Mouse (Mus musculus): ENCODE results near the gene Suclg2.

Suclg2 gene

GRCm38 (mm10) chr6:95573035-95573759, 145.4 kb downstream of the Suclg2 start:
- in situ Hi-C loops (cut with MboI, MseI), result no loop called here

DNA sequence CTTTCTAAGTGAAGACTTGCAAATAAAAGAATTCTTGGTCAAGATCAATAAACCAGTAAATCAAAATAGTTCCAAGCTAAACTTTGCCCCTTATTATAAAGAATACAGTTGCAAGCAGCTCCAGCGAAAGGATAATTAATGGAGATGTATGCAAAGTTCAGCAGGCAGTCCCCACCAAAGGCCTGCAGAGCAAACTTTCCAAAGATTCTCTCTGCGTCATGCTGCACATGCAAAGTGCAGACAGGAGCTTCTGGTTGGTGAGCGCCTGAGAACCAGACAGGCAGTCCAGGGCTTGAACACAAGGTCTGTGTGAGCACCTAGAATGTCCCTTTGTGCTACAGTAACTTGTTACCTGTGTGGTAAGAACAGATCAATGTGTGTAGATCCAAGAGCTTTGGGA, 147.0 kb downstream of the Suclg2 start:
- in situ Hi-C loops (cut with MboI, MseI), result no loop called here

- in situ Hi-C loops (cut with MboI, MseI), result no loop called here
These were observed 155.1 kb downstream of the Suclg2 start for GRCm38 (mm10) chr6:95563355-95564009.

DNA sequence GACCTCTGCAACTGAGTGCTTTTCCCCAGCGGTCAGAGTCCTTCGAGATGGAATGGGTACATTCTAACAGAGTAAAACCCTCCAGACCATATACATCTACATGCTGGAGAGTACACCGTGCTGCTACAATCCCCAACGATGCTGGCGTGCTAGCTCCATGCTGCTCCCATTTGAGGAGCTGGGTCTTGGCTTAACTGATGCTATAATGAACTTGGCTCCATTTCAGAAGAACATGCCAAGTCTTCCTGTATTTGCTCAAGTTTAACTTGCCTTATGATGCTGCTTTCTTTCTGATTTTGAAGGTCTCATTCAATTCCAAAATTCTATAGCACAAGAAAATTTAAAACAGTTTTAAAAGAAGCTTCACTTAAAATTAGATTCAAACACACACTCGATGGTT, 162.3 kb downstream of the Suclg2 start:
- in situ Hi-C loops (cut with MboI, MseI), result no loop called here

DNA sequence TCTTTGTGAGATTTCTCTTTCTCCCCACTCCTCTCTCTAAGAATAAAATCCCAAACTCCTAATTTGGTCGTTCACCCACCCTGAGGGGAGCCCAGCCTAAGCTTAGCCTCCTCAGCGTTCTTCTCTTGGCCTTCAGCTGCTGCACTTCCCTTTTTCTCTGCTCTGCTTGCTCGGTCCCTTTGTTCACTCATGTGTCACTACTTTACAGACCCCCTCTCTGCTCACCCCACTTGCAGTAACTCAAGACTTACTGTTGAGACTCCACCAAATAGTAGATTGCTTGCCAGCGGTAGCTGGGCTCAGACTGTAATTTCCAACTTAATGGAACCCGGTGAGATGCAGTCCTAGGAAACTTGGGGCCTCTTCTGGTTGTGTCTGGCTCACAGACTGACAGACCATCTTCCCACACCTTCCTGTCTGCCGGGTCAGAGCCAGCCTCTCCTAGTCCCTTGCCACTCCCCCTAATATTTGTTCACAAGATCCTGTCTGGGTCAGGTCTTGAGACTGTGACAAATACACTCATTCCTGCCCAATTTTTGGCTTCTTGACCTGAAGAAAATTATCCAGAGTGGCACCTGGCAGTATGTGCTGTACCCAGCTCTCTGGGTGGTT, 166.2 kb downstream of the Suclg2 start:
- in situ Hi-C loops (cut with MboI, MseI), result no loop called here

DNA sequence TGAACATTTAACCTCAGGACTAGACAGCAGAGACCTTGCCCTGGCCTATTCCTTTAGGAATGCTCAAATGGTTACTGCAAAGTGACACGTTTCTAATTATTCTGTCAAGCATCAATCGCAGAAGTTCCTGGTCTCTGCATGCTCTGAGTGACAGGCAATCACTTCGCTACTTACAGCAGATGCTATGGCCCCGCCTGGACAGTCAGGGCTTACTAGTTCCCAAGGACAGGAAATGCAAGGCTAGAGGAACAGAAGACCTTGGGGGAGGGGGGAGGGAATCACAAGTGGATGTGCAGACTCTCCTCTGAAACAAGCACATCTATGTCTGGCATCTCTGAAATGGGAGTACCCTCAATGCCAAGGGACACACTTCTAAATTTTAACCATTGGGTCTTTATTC, 167.6 kb downstream of the Suclg2 start:
- in situ Hi-C loops (cut with MboI, MseI), result no loop called here

- in situ Hi-C loops (cut with MboI, MseI), result no loop called here
These were observed 172.3 kb downstream of the Suclg2 start for GRCm38 (mm10) chr6:95546189-95546832.

GRCm38 (mm10) chr6:95545714-95546113, 172.9 kb downstream of the Suclg2 start:
- in situ Hi-C loops (cut with MboI, MseI), result no loop called here

- in situ Hi-C loops (cut with MboI, MseI), result no loop called here
These were observed 173.3 kb downstream of the Suclg2 start for GRCm38 (mm10) chr6:95545296-95545695.

GRCm38 (mm10) chr6:95535191-95535590, 183.4 kb downstream of the Suclg2 start:
- in situ Hi-C loops (cut with MboI, MseI), result no loop called here

- in situ Hi-C loops (cut with MboI, MseI), result no loop called here
These were observed 198.8 kb downstream of the Suclg2 start for GRCm38 (mm10) chr6:95519846-95520245.

GRCm38 (mm10) chr6:95518406-95518805, 200.2 kb downstream of the Suclg2 start:
- in situ Hi-C loops (cut with MboI, MseI), result no loop called here

- in situ Hi-C loops (cut with MboI, MseI), result no loop called here
These were observed 202.9 kb downstream of the Suclg2 start for GRCm38 (mm10) chr6:95515721-95516120.

- in situ Hi-C loops (cut with MboI, MseI), result no loop called here
These were observed 203.9 kb downstream of the Suclg2 start for GRCm38 (mm10) chr6:95514726-95515125.

DNA sequence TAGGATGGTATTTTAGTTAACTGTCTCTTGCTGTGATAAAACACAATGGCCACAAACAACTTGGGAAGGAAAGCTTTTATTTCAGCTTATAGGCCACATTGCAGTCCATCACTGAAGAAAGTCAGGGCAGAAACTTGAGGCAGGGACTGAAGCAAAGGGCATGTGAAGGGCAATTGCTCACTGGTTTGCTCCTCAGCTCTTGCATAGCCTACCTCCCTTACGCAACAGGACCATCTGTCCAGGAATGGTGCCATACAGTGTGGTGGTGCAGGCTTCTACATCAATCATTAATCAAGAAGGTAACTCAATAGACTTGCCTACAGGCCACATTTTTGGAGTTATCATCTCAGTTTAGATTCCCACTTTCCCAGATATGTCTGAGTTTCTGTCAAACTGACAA, 206.9 kb downstream of the Suclg2 start:
- in situ Hi-C loops (cut with MboI, MseI), result no loop called here

- in situ Hi-C loops (cut with MboI, MseI), result no loop called here
These were observed 217.8 kb downstream of the Suclg2 start for GRCm38 (mm10) chr6:95500771-95501170.

DNA sequence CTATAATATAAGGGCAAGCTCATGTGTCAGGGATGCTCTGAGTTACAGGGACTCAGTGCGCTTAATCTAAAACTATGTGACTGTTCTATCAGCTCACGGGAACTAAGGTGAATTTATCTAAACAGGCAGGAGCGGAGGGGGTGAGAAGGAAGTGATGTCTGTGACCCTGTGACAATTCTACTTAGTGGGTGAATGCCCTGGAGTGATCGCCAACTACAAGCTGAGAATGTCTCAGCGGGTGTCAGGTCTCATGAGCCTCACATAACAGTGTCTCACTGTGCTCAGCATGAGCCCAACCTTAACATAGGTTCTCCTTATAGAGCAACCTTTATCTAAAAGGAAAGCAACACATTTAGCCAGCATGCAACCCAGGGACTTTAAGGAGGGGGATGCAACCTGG, 219.0 kb downstream of the Suclg2 start:
- in situ Hi-C loops (cut with MboI, MseI), result no loop called here

DNA sequence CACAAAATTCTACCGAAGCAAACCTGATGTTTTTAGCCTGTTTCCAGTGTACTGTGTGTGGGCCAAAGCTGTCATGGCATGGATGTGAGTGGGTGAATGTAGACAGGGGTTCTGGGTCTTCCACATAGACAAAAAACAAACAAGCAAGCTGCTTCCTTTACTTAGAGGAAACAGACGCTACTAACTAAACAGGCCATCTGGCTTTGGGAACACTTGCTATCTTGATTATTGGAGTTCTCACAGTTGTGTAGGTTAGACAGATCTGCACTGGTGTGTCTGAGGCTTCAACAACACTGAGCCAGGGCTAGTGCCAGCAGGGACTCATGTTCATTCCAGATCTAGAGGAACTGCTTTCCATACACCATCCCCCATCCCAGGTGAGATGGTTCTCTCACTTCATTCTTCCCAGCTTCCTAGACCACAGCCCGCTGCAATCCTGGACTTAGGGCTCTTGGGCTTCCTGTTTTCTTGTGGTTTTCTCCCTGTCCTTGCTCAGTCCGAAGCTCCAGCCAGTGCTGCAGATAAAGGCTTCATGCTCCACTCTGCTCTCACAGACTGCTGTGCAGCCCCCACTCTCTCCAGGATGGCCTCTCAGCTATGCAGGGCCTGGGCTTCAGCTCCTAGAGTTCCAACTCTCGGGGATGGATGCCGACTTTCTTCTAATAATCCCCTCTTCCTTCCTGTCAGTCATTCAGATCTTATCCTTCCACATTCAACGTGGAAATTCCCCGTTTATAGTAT, 226.2 kb downstream of the Suclg2 start:
- in situ Hi-C loops (cut with MboI, MseI), result no loop called here

DNA sequence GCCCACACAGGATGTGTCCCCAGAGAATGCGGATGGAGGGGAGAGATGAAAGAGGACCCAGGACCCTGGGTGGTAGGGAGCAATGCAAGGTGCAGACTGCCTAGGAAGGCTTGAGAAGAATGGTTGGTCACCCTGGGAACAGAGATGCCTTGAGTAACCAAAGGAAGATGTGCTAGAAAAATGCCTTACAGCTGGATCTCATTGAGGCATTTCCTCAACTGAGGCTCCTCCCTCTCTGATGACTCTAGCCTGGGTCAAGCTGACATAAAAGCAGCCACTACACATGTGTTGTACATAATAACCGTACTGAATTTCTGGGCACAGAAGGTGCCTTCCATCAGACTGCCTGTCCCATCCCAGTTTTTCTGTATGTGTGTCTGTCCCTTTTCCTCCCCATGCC, 227.6 kb downstream of the Suclg2 start:
- in situ Hi-C loops (cut with MboI, MseI), result no loop called here

DNA sequence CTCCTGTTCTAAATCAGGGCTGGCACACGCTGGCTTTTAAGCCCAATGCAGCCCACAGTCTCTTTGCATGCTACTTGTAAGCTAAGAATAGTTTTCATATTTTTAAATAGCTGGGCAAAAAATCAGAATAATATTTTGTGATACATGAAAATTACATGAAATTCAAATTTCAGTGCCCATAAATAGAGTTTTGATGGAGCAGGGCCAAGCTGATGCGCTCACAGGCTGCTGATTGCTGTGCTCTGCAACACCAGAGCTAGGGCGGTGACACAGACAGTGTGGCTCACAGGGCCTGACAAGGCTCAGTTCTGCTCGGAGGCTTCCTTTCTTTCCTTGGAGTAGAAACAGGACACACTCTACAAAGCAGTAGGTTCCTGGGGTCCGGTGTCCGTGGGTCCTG, 232.8 kb downstream of the Suclg2 start:
- in situ Hi-C loops (cut with MboI, MseI), result no loop called here

DNA sequence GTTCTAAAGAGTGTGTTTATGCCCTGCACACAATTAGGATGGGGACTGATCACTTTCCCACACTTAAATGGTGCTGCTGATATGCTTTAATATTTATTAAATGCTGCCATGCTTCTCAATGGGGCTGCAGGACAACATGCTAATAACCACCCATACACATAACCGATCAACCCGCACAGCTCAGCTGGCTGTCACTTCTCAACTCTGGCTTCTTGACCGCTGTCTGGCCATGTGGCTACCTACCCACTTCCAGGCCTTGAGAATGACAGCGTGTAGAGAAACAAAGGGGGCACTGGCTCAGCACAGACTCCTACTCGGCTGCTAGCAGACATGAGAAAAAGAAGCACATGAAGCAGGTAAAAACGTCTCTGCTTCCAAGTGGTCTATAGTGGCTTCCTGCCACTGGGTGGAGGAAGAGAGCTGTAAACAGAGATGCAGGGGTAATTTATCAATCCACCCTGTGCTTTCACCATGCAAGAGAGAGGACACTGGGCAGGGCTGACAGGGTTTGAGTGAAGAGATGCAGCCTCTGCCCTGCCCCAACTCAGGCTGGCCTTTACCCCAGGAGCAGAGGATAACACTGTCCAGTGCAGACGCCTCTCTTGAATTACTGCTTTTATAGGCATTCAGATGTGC, 234.3 kb downstream of the Suclg2 start:
- in situ Hi-C loops (cut with MboI, MseI), result no loop called here
